Mouse (Mus musculus): ENCODE data around the gene Stx5a.

- TF ChIP-seq CTCF (IDR thresholded peaks at IDR 0.05) (0 out of 2 replicates have a peak, but pooled peaks have one; percentile 9), EP300 (IDR thresholded peaks at IDR 0.05) (no peak)
Measured at GRCm38 (mm10) chr19:8798947-8799315, 57.7 kb downstream of the Stx5a start.

All from lung, postnatal 0 days (tissue).